Mouse (Mus musculus): ENCODE measurements around the gene Arcn1.

DNA sequence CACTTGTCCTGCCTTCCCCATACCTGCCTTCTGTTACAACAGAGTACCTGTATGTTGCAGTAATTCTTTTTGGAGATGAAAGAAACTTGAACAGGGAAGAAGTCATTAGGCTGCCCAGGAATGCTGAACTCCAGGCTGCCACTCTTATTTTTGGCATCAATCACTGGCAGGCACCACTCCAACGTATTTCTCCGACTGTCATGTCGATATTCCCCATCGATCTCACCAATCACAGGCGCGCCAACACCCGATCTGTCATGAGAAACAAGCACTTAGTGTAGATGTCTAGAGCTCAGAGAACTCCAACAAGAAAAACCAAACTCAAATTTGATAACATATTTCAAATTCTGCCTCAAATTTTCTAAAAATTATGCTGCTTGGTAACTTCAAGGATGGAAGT lies 22.3 kb downstream of the Arcn1 start:
- TF ChIP-seq CTCF (IDR thresholded peaks at IDR 0.05; ENCODE audit: low read depth) = no peak
- TF ChIP-seq EP300 (IDR thresholded peaks at IDR 0.05; ENCODE audit: low read depth) = no peak

Measured in liver, embryonic 14.5 days (tissue).